Mouse (Mus musculus): ENCODE measurements around the gene Strn. TPM values are rescaled to one million over a fixed set of nuclear protein-coding genes. Genes with fewer than 3 reads are reported as not detected.
"Not testable (repeated sequence)": the region's sequence is repeated elsewhere in the genome, so short reads cannot be mapped to it uniquely, and the experiment has no call there.

Strn gene
- total RNA-seq, 2 experiments from 2014 or later = 21.7 to 25.9 TPM

- DNase-seq = no peak
Measured at GRCm38 (mm10) chr17:78710258-78710657, 26.7 kb downstream of the Strn start.

GRCm38 (mm10) chr17:78708422-78708821, 28.6 kb downstream of the Strn start:
- no peak for DNase-seq

- no peak for DNase-seq
Measured at GRCm38 (mm10) chr17:78702988-78703387, 34.0 kb downstream of the Strn start.

- no peak for DNase-seq
Measured at GRCm38 (mm10) chr17:78698965-78699364, 38.0 kb downstream of the Strn start.

- DNase-seq = no peak
Measured at GRCm38 (mm10) chr17:78697462-78697861, 39.5 kb downstream of the Strn start.

- DNase-seq = no peak
Measured at GRCm38 (mm10) chr17:78696922-78697321, 40.1 kb downstream of the Strn start.

- DNase-seq = not testable (repeated sequence)
Measured at GRCm38 (mm10) chr17:78689231-78689630, 47.8 kb downstream of the Strn start.

- no peak for DNase-seq
Measured at GRCm38 (mm10) chr17:78687971-78688370, 49.0 kb downstream of the Strn start.

GRCm38 (mm10) chr17:78685004-78685403, 52.0 kb downstream of the Strn start:
- DNase-seq = no peak

GRCm38 (mm10) chr17:78682351-78682750, 54.6 kb downstream of the Strn start:
- DNase-seq = no peak

- no peak for DNase-seq
Measured at GRCm38 (mm10) chr17:78679503-78679902, 57.5 kb downstream of the Strn start.

- DNase-seq = no peak
Measured at GRCm38 (mm10) chr17:78676813-78677212, 60.2 kb downstream of the Strn start.

- no peak for DNase-seq
Measured at GRCm38 (mm10) chr17:78664962-78665545, 71.9 kb downstream of the Strn start.

- no peak for DNase-seq
Measured at GRCm38 (mm10) chr17:78654841-78655240, 82.2 kb downstream of the Strn start.

GRCm38 (mm10) chr17:78643853-78644475, 93.0 kb downstream of the Strn start:
- DNase-seq = no peak

- DNase-seq = no peak
Measured at GRCm38 (mm10) chr17:78642259-78642658, 94.7 kb downstream of the Strn start.

GRCm38 (mm10) chr17:78640387-78640786, 96.6 kb downstream of the Strn start:
- no peak for DNase-seq

- DNase-seq = no peak
Measured at GRCm38 (mm10) chr17:78639099-78639498, 97.9 kb downstream of the Strn start.

GRCm38 (mm10) chr17:78637140-78637539, 99.9 kb downstream of the Strn start:
- no peak for DNase-seq

GRCm38 (mm10) chr17:78635616-78636015, 101.4 kb downstream of the Strn start:
- DNase-seq = no peak

- DNase-seq = no peak
Measured at GRCm38 (mm10) chr17:78624941-78625340, 112.1 kb downstream of the Strn start.

- no peak for DNase-seq
Measured at GRCm38 (mm10) chr17:78621863-78622262, 115.1 kb downstream of the Strn start.

GRCm38 (mm10) chr17:78620740-78621139, 116.3 kb downstream of the Strn start:
- no peak for DNase-seq

GRCm38 (mm10) chr17:78619981-78620380, 117.0 kb downstream of the Strn start:
- no peak for DNase-seq
